Mouse (Mus musculus) midbrain, embryonic 10.5 days (tissue): Measurements from ENCODE around the gene Pax2. TPM values are rescaled to one million over a fixed set of nuclear protein-coding genes. Genes with fewer than 3 reads are reported as not detected.
"Not testable (repeated sequence)": the region's sequence is repeated elsewhere in the genome, so short reads cannot be mapped to it uniquely, and the experiment has no call there.

Source experiments
- DNase-seq: peaks from one replicate; pipeline ENCODE4 v3.0.0-alpha.2; 2017; ENCODE audit warnings: low spot score
- H3K27ac ChIP-seq: fragments of 300-500 bp; sonication (generic); replicated peaks from 2 replicates; pipeline ENCODE4 v1.5.1; 2016; ENCODE audit warnings: mild to moderate bottlenecking
- H3K27me3 ChIP-seq: fragments of 300-500 bp; sonication (generic); 2 replicates; pipeline ENCODE4 v1.6.1; 2016; ENCODE audit warnings: low read depth, mild to moderate bottlenecking; ENCODE audit not compliant: poor library complexity, severe bottlenecking
- H3K36me3 ChIP-seq: fragments of 300-500 bp; sonication (generic); 2 replicates; pipeline ENCODE4 v1.6.1; 2016; ENCODE audit warnings: mild to moderate bottlenecking, moderate library complexity
- H3K4me1 ChIP-seq: fragments of 300-500 bp; sonication (generic); 2 replicates; pipeline ENCODE4 v1.6.1; 2016
- H3K4me3 ChIP-seq: fragments of 300-500 bp; sonication (generic); 2 replicates; pipeline ENCODE4 v1.5.1; 2016; ENCODE audit warnings: mild to moderate bottlenecking, moderate library complexity
- H3K9me3 ChIP-seq: fragments of 300-500 bp; sonication (generic); replicated peaks from 2 replicates; pipeline ENCODE4 v1.6.1; 2016; ENCODE audit warnings: mild to moderate bottlenecking
- WGBS: fragments of 180-500 bp; shearing (Covaris S2); methylation state at CpG from one replicate; pipeline ENCODE4 v1.1.7; 2016; 5-methylcytosine and 5-hydroxymethylcytosine counted together
- polyA plus RNA-seq: library from polyadenylated mRNA; unstranded; fragments of >200 nt; fragmentation: Nextera tagmentation; extraction: Ambion mirVana; gene quantifications from 2 replicates; pipeline ENCODE4 v1.2.1, GENCODE M21; 2016

The Pax2 gene
- polyA plus RNA-seq, 1 experiment from 2014 or later, result 1.1 TPM

GRCm38 (mm10) chr19:44835042-44835930 is 79.4 kb downstream of the Pax2 start:
- Histone ChIP-seq H3K27me3 (peaks cover 93% of the 10 kb centered on the region), H3K9me3 (no peaks in the 10 kb centered on the region), H3K4me1 (peaks cover 50% of the 10 kb centered on the region), H3K4me3 (peak overlapping the region; percentile 64), H3K36me3 (no peaks in the 10 kb centered on the region), H3K27ac (no peak overlapping the region)
- peak; percentile 57 for DNase-seq
- 5% methylated on average over 34 of the region's 34 CpGs for whole genome bisulfite sequencing

GRCm38 (mm10) chr19:44835931-44836861 is 80.4 kb downstream of the Pax2 start:
- peak overlapping the region; percentile 56; the same call in 1 of the 2 replicates for H3K27ac ChIP-seq
- peaks cover 50% of the 10 kb centered on the region for H3K4me1 ChIP-seq
- no peaks in the 10 kb centered on the region for H3K36me3 ChIP-seq
- DNase-seq, result peak; percentile 61
- peaks cover 93% of the 10 kb centered on the region for H3K27me3 ChIP-seq
- H3K4me3 ChIP-seq, result peak overlapping the region; percentile 64
- WGBS, result under 1% methylated on average over 69 of the region's 71 CpGs
- H3K9me3 ChIP-seq, result no peaks in the 10 kb centered on the region

DNA sequence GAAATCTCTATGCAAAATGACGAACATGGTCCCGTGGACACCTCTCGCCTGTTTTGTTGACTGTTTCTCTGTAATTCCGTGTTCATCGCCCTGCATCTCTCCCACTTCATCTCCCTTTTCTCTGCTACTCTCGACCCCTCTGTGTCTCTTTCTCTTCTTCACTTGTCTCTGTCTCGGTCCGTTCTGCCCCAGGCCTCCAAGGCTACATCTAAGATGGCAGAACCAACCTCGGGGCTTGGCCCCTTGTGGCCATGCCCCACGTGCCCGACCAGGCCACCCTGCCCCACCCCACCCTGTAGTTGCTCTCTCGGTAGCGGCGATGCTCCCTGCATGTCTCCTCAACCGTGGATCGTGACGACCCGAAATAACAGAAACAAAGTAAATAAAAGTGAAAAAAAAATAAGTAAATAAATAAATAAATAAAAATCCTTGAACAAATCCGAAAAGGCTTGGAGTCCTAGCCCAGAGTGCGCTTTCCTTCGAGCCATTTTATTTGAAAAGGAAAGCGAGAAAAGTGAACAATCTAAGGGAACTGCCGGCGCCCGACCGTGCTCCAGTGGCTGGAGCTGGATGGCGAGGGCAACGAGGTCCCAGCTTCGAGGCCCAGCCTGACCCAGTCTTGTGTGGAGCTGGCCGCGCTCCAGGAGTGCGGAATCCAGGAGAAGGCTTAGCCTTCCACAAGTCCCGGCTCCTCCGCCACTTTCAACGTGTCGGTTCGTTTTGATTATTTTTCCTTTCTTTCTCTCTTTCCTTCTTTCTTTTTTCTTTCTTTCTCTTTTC is 81.8 kb downstream of the Pax2 start:
- H3K27ac ChIP-seq, result no peak overlapping the region
- H3K4me3 ChIP-seq, result peak overlapping the region; percentile 64
- H3K4me1 ChIP-seq, result peaks cover 50% of the 10 kb centered on the region
- peak; percentile 41 for DNase-seq
- no peaks in the 10 kb centered on the region for H3K9me3 ChIP-seq
- WGBS, result 1% methylated on average over 37 of the region's 37 CpGs
- no peaks in the 10 kb centered on the region for H3K36me3 ChIP-seq
- H3K27me3 ChIP-seq, result peaks cover 83% of the 10 kb centered on the region

- DNase-seq, result peak; percentile 28
- Histone ChIP-seq H3K4me1 (peaks cover 49% of the 10 kb centered on the region), H3K27me3 (peaks cover 80% of the 10 kb centered on the region), H3K9me3 (no peaks in the 10 kb centered on the region), H3K36me3 (no peaks in the 10 kb centered on the region), H3K4me3 (no peak overlapping the region), H3K27ac (no peak overlapping the region)
- 15% methylated on average over 9 of the region's 9 CpGs for WGBS
Measured at GRCm38 (mm10) chr19:44838321-44838720, 82.5 kb downstream of the Pax2 start.

DNA sequence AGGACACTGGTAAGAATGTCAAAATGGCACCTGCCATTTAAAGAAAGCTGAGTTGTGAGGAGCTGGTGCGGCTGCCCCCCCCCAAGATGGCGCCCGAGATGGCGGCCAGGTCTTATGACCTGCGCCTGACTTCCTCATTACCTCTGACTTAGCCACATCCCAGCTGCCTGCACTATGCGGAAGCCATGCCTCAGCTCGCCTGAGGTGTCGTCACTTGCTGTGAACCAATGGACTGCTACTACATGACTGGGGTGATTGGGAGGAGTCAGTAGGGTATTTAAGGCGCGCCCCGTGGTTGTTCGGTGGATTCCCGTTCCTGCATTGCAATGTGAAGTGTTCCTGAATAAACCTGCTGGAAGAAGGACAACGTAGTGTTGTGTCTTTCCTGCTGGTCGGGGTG is 86.8 kb downstream of the Pax2 start:
- H3K27me3 ChIP-seq, result peaks cover 47% of the 10 kb centered on the region
- not testable (repeated sequence) for H3K9me3 ChIP-seq, H3K4me1 ChIP-seq, DNase-seq, H3K36me3 ChIP-seq, H3K27ac ChIP-seq, H3K4me3 ChIP-seq
- 95% methylated on average over 15 of the region's 15 CpGs for WGBS

- H3K36me3 ChIP-seq, result no peaks in the 10 kb centered on the region
Measured at GRCm38 (mm10) chr19:44849465-44849864, 93.6 kb downstream of the Pax2 start.

DNA sequence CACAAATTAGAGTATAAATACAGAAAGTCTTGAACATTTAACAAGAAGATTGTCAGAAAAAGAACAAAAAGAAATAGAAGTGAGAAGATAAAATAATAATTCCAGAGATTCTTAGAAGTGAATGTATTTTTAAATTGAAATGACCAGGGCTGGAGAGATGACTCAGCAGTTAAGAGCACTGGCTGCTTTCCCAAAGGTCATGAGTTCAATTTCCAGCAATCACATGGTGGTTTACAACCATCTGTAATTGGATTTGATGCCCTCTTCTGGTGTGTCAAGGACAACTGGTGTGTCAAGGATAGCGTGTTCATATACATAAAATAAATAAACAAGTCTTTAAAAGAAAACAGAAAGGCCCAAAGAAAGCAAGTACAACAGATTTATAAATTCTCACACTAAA is 102.8 kb downstream of the Pax2 start:
- Histone ChIP-seq H3K9me3 (peaks cover 12% of the 10 kb centered on the region; the same call in 1 of the 2 replicates), H3K36me3 (no peaks in the 10 kb centered on the region), H3K27ac (no peak overlapping the region), H3K4me3 (no peak overlapping the region), H3K27me3 (no peaks in the 10 kb centered on the region), H3K4me1 (no peaks in the 10 kb centered on the region)
- 89% methylated on average over 1 of the region's 1 CpGs for WGBS
- no peak for DNase-seq

More at GRCm38 (mm10) chr19:44849465-44849864, 93.6 kb downstream of the Pax2 start:
- no peaks in the 10 kb centered on the region for H3K4me1 ChIP-seq
- DNase-seq, result no peak
- no peaks in the 10 kb centered on the region for H3K9me3 ChIP-seq
- WGBS, result 90% methylated on average over 12 of the region's 12 CpGs
- H3K27me3 ChIP-seq, result peaks cover 9% of the 10 kb centered on the region
- no peak overlapping the region for H3K27ac ChIP-seq
- H3K4me3 ChIP-seq, result no peak overlapping the region

GRCm38 (mm10) chr19:44868766-44869165 is 112.9 kb downstream of the Pax2 start:
- Histone ChIP-seq H3K27me3 (peaks cover 26% of the 10 kb centered on the region), H3K4me3 (no peak overlapping the region), H3K4me1 (no peaks in the 10 kb centered on the region), H3K27ac (no peak overlapping the region), H3K9me3 (no peaks in the 10 kb centered on the region), H3K36me3 (no peaks in the 10 kb centered on the region)
- no peak for DNase-seq
- WGBS, result 63% methylated on average over 2 of the region's 2 CpGs

DNA sequence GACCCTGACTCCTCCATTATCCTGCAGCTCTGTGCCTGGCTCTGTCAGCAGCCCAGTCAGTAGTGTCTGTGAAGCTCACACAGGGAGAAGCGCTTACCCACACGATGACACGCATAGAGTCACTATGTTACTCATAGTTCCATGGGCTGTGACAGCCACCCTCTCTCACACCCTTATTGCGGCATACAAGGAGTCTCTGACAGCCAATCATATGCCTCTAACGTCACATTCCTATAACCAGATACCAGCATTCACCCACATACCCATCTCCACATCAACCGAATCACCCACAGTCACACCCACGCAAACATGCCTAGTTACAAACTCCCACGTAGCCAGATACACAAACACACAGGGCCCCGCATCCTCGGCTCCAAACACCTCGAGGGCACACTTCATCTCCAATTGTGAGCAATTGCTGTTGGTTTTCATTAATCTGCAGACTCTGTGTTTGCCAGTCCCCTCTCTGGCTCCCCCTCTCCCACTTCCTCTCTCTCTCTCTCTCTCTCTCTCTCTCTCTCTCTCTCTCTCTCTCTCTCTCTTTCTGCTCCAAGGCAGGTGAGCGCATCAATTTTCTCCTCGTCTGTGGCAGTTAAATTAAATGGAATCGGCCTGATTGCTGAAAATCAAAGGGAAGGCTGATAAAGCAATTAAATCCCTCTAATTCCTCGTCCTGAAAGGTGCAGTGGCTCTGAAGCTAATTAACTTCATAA is 118.5 kb downstream of the Pax2 start:
- peaks cover 68% of the 10 kb centered on the region for H3K27me3 ChIP-seq
- no peak overlapping the region for H3K4me3 ChIP-seq
- no peak for DNase-seq
- H3K9me3 ChIP-seq, result no peaks in the 10 kb centered on the region
- H3K27ac ChIP-seq, result no peak overlapping the region
- H3K36me3 ChIP-seq, result no peaks in the 10 kb centered on the region
- H3K4me1 ChIP-seq, result no peaks in the 10 kb centered on the region
- WGBS, result 69% methylated on average over 15 of the region's 15 CpGs

- no peak for DNase-seq
- H3K27ac ChIP-seq, result no peak overlapping the region
- H3K36me3 ChIP-seq, result no peaks in the 10 kb centered on the region
- 36% methylated on average over 6 of the region's 6 CpGs for WGBS
- H3K9me3 ChIP-seq, result no peaks in the 10 kb centered on the region
- H3K4me3 ChIP-seq, result no peak overlapping the region
- H3K4me1 ChIP-seq, result no peaks in the 10 kb centered on the region
- peaks cover 74% of the 10 kb centered on the region for H3K27me3 ChIP-seq
Measured at GRCm38 (mm10) chr19:44874928-44875327, 119.1 kb downstream of the Pax2 start.

GRCm38 (mm10) chr19:44875718-44876117 is 119.9 kb downstream of the Pax2 start:
- Histone ChIP-seq H3K4me3 (no peak overlapping the region), H3K27ac (no peak overlapping the region), H3K4me1 (no peaks in the 10 kb centered on the region), H3K36me3 (no peaks in the 10 kb centered on the region), H3K27me3 (peaks cover 79% of the 10 kb centered on the region), H3K9me3 (no peaks in the 10 kb centered on the region)
- DNase-seq, result no peak
- WGBS, result 79% methylated on average over 1 of the region's 1 CpGs

DNA sequence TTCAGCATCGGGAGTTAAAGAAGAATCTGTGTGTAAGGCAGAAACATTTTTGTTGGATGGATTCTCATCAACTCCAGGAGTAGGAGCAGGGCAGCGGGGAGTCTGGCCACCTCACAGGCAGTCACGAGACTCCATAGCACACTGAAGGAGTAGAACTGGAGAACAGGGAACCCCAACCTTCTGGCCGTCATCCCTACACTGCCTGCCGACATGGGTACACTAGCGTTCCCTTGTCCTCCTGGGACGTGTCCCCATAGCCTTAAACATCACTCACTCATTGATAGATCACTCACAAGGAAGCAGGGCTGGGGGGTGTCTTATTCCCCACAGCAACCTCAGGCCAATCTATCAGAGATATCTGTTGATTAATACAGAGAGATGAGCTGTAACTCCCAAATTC is 120.7 kb downstream of the Pax2 start:
- Histone ChIP-seq H3K4me3 (no peak overlapping the region), H3K4me1 (no peaks in the 10 kb centered on the region), H3K27ac (no peak overlapping the region), H3K36me3 (no peaks in the 10 kb centered on the region), H3K27me3 (peaks cover 79% of the 10 kb centered on the region), H3K9me3 (no peaks in the 10 kb centered on the region)
- WGBS, result 86% methylated on average over 7 of the region's 7 CpGs
- DNase-seq, result no peak
